Mouse (Mus musculus) c-Kit-positive CD71-negative TER-119-negative erythroid progenitor cells, embryonic 14.5 days (primary cell): ENCODE data around the gene Lkaaear1.

ENCODE experiments used
- DNase-seq: peaks from one replicate; pipeline ENCODE4 v3.0.0-alpha.2; 2013; ENCODE audit warnings: low read depth

The Lkaaear1 gene

DNA sequence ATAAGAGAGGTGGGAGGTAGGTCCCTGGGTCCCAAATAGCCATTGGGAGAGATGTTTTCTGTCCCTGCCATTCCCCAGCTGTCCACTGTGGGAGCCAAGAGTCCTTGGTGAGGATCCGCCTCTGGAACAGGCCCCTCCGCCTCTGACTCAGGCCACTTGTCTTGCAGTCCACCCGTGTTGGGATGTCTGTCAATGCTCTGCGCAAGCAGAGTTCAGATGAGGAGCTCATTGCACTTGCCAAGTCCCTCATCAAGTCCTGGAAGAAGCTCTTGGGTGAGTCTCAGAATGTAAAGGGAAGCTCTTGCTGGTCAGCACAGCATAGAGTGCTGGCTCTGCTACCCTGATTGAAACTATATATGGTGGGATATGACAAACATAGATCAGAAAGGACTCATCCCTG, 14.9 kb downstream of the Lkaaear1 start:
- DNase-seq = no peak

DNA sequence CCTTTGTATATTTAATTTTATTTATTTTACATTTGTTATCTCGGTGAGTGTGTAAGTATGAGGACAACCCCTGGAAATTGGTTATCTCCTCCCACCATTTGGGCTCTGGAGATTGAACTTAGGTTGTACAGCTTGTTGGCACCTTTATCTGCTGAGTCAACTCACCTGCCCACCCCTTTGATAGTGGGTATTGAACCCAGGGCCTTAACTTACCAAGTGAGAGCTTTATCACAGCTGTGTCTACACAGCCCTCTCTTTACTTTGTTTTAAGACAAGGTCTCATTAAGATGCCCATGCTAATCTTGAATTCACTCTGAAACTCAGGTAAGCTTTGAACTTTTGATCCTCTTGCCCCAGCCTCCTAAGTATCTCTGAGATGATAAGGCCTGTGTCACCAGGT, 16.3 kb downstream of the Lkaaear1 start:
- DNase-seq = no peak

DNA sequence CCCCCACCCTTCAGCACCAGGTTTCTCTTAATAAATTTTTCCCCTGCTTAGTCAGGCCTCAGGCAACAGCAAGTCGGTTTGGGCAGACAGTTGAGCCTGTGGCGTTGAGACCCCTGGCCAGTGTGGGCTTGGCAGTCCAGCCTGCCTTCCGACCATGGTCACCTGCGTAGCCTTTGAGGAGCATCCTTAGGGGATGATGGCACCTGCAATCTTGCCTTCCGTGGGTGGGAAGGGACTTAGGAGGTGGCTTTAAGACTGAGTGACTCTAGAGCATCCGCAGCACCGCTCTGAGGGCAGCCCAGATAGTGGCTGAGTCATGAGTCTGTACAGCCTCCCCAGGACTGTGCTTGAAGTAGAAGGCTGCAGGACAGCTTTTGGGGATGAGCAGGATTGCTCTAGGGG, 17.5 kb downstream of the Lkaaear1 start:
- no peak for DNase-seq

DNA sequence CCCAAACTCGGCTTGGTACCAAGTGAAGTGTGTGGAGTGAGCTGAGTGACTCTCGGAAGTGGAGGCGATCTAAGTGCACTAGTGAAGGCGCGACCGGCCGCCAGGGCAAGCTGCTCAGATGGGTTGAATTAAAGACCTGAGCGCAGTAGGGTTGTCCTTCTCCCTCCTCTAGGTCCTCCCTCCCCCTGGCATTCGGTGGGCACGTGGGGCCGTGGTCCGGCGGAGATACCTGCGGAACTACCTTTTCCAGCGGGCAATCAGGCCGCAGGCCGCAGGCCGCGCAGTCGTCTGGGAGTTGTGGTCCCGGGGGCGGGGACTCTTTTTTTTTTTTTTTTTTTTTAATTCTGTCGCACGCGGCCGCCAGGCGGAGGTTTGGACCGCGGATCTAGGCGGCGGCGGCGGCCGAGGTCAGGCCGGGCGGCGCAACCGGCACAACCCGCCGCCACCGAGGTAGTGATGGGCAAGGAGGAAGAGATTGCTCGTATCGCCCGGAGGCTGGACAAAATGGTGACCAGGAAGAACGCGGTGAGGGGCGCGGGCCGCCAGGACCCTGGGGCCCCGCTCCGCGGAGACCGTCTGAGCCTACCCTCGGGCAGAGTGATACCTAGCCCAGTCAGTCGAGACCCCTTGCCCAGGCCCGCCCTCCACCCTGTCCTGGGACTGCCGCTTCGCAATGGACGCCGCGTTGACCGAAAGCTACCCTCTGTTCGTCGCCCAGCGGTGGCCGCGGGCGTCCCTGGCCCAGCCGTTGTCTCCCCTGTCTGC, 18.1 kb downstream of the Lkaaear1 start, which contains the start of gene Tcea2:
Tcea2 (plus strand) TSS at position 360 of the 765 bp plus-strand sequence.
- DNase-seq = no peak

DNA sequence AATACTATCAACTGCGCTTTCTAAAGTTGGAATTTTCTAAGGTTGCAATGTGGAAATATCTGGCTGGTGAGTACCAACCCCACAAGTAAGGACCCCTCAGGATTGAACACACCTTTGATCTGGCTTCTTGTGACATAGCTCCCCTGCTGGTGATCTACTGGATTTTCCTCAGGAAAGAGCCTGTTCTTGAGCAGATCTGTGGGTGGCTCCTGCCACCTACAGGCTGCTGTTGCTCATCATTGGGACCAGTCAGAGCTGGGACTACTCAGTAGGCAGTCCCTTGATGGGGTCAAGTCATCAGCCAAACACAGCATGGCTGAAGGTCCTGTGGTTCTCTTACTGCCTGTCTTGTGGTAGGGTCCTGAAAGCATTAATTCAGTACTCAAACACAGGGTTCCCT, 19.5 kb downstream of the Lkaaear1 start:
- peak; percentile 77 for DNase-seq

DNA sequence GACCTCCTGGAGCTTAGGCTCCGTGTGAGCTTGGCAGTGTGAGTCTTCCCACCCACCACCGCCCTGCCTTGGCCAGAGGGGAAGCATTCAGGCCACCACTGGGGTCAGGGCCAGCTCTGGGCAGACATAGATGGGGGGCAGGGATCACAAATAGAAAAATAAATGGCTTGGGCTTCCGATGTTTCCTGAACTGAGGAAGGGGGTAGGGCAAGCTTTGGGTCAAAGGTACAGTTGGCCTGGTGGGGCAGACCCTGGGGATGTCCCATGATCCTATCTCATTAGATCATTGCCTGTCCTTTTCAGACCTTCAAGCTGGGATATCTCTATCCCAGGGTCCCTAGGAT, 20.5 kb downstream of the Lkaaear1 start:
- DNase-seq = no peak

DNA sequence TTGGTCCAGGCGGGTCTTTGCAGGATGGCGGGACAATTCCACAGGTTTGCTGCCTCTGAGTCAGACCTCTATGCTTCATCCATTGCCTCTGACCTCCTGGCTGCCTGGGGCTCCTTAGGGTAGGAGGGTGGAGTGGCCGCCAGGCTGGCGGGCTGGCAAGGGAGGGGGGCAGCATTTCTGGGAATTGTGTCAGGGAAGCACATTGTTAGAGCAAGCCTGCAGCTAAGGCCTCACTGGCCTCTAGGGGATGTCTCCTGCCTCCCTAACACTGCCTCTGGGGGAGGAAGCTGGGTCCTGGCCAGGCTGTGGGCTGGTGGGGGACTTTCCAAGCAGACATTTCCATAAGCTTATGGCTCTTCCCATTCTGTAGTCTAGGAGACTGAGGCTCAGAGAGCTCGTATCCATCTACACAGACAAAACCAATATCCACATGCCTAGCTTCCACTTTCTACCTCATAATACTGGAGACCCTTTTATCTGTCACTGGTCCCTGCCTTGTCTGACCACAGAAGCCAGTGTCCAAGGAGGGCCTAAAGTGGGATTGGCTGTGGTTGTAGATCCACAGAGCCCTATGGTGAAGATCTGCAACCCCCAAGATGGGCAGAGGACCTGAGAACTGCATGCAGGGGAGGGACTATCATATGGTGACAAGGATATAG, 21.0 kb downstream of the Lkaaear1 start:
- DNase-seq = no peak

DNA sequence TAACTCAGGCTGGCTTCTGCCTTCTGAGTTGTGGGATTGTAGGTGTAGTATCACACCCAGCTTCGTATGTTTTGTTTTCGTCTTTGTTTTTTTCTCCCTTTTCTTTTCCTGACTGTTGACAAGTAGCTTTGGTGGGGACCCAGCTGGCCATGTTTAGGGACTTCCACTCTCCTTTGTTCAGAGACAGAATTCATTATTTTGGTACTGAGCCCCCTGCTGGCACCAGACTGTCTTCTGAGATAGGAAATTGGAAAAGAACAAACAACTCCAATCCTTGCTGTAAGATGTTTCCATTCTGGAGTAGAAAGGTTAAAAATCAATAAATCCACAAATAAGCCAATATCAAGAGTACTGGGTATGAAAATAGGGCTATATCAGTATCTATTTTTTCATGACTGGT, 21.8 kb downstream of the Lkaaear1 start:
- no peak for DNase-seq

DNA sequence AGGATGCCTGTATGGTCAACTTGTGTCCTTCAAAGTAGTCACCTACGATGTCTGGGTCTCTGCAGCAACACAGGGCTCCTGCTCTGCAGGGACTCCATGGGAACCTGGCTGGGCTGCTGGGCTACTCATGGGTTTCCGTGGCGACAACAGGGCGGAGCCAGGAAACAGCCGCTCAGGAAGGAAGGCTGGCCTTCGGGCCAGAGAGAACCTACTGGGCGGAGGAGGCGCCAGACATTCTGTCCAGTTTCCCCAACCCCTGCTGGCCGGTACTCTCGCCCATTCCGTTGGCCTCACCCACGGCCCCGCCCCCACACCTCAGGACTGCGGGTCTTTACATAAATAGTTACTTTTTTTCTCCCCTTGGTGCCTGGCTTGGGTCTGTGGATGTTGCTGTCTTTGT, 22.8 kb downstream of the Lkaaear1 start:
- DNase-seq = no peak

DNA sequence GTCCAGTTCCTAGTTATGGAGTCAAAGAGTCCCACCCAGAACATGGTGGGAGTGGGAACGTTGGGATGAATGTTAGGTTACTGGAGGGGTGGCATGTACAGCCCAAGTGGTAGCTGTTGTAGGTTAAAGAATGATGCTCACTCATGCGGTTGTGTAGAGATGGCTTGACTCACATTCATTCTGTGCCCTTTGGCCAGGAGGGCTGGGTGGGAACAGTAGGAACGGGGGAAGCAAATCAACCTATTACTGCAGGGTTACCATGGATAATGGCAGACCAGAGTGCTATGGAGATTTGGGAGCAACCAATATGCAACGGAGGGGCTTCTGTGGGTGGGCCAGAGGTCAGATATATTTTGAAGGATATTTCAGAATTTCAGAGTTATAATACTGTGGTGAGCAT, 23.3 kb downstream of the Lkaaear1 start:
- DNase-seq = no peak

DNA sequence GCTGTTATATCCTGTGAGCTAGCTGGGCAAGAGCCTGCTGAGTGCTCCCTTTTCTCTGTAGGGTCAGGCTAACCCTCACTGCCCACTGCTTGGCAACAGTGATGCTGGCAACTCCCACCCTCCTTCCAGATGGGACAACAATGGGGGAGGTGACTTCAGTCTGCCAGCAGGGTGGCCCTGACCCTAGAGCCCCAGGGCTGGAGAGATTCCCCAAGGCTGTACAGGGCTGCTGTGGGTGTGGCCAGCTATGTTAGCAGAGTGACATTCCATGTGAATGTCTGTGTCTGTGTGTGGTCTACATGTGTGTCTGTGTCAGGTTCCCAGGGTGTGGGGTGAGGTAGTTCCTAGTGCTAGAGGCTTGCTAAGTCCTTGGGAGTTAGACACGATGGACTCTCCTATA, 24.7 kb downstream of the Lkaaear1 start:
- DNase-seq = no peak

DNA sequence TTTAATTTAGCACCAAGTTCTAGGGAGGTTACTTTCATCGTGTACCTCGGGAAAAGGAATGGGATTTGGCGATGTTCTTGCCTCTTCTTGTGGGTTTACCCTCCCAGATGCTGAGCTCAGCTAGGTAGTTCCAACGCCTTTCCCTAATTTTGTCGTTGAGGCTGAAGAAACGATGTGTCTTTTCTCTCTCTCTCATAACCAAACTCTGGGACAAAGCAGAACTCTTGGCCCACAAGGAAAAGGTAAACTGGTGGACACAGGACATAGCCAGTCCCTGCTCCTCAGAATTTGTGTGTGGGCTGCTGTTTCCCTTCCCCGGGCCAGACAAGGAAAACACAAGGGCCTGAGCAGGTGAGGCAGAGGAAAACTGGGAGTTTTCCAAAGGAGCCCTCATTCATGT, 26.3 kb downstream of the Lkaaear1 start:
- no peak for DNase-seq

DNA sequence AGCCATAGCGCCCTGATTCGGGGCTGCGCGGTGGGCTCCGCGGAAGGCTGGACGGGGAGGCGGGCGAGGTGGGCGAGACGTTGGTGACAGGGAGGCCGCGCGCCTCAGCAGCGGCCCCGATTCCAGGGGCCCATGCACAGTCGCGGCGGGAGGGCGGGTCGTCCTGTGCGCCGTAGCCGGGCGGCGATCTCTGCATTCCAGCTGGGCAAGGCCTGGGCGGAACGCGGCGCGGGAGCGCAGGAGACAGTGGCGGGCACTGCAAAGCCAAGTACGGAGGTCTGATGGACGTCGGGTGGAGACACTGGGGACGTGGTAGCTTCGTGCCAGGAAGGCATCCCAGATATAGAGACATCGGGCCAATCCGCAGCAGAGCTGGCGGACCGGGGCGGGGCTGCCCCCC, 26.9 kb downstream of the Lkaaear1 start, which contains the start of gene Sox18:
Sox18 (minus strand) TSS at position 315 of the 400 bp plus-strand sequence.
- no peak for DNase-seq

DNA sequence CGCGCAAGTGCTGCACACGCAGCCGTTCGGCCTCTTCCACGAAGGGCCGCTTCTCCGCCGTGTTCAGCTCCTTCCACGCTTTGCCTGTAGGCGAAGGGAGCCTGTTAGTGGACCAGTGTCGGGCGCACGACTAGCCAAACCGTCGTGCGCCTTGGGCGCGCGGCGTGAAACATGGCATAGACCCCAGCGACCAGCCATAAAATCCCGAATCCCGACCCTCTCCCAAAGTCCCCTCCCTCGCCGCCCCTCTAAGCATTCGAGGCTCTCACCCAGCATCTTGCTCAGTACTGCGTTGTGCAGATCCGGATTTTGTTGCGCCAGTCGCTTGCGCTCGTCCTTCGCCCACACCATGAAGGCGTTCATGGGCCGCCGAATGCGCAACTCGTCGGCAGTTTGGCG, 27.3 kb downstream of the Lkaaear1 start:
- no peak for DNase-seq

DNA sequence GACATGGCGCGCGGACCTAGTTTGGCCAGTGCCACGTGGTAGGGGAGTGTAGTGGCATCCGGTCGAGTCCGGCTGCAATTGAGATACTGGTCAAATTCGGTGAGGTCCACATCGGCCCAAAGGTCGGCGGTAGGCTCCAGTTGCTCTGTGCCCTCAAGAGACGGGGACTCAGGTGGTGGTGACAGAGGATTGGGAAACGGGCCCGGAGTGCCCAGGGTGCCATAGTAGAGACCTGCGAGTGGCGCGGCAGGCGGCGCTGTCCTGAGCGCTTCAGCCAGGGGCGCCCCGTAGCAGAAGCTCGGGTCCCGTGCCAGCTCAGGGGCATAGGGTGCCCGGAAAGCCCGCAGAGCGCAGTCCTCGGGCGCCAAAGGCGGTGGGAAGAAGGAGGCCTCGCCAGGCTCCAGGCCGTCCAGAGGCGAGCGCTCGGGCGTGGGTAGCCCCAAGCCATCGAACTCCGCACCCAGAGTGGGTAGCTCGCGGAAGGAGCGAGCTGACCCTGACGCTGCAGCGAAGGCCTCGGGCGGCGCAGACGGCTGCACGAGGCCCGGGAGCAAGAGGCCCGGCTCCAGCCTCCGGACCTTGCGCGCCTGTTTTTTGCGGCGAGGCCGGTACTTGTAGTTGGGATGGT, 27.8 kb downstream of the Lkaaear1 start:
- no peak for DNase-seq

DNA sequence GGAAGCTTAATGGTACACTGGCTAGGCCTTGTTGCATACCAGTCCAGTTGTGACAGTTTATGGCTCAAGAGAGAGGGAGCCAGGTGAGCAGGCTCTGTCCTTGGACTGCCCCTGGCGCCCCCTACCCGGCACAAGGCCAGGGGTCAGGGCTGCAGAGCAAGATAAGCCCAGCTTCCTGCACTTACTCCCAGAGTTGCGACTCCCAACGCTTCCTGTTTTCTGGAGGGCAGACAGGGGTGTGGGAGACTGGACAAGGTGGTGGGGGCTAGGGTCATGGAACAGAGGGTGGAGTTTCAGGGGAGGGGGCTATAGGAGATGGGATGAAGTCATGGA, 35.0 kb downstream of the Lkaaear1 start:
- no peak for DNase-seq

DNA sequence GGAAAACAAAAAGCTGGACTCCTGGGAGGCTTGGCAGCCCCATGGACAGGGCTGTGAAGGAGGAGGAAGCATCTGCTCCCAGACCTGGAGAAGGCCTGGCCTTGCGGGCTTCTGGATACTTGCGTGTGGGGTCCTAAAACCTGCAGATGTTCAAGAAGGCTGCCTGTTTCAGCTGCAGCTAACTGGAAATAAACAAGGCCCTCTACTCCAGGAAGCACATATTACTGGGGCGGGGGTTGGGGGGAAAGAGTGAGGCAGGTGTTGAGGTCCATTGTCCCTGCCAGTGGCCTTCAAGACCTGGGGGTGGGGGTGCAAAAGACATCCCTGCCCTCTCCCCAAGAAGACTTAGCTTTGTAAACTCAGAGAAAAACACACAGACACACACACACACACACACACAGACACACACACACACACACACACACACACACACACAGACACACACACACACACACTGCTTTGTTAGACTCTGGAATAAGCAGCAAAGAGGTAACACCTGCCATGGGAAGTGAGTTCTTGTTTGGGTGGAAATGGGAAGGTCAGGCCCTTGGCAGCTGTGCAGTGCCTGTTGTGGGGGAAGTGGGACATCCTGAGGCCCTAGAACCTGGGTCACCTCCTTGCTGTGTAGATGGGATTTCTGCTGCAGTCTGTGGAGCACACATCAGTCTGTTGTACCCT, 35.5 kb downstream of the Lkaaear1 start:
- DNase-seq = no peak

DNA sequence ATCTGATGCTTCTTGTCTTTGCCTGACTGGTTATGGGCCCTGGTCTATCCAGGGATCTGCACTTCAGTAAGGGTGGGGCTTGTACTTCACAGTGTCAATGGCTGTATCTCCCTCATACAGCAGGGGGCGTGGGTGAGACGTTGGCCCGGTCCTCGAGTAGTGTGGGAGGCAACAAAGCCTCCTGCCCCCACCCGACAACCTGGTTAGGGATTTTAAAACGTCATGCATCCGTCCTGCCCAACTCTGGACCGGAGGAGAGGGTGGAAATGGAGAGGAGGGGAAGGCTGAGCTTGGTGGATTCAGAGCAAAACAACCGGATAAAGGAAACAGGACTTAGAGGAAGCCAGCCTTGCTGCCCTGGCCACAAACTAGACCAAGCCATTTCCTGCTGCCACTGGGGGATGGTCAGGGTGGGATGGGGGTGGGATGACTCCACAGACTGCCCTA, 38.6 kb downstream of the Lkaaear1 start:
- DNase-seq = peak; percentile 83

DNA sequence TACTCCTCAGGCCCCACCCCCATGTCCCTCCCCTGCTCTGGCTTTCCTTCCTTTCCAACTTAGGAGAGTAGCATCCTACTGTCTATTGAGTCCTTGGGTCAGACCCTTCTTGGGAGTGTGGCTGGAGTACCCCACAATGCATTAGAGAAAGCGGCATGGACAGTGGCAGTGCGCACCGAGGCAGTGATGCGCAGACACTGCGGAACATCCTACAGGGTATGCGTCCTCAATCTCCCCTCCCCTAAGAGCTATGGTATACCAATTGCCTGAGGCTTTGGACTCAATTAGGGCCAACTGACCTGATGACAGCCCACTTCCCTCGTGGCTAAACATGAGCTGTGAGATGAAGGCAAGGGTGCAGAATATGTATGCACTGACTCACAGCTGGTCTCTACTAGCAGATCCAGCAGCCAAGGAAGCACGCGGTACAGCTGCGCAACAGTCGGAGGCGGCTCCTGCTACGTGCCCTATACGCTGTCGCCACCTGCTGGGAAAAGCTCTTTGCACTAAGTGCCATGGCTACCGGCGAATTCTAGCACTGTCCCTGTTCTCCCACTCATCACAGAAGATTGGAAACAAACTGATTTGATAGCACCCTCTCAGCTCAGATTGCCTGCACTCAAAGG, 39.2 kb downstream of the Lkaaear1 start:
- peak; percentile 66 for DNase-seq

DNA sequence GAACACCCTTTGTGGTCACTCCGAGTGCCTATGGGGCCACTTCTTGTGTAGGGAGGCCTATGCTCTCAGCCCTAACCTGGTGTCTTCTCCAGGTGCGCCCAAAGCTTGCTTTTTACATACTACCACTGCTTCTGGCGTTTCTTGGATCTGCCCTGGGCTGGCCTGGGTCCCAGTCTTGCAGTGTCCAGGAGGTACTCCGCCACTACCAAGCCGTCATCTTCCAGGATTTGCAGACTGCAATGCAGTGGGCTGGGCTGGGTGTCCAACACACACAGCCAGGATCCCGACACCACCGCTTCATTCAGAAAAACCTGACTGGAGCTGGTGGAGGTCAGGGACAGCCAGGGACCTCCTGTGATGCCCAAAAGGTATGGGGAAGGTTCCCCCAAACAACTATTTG, 39.7 kb downstream of the Lkaaear1 start:
- no peak for DNase-seq

DNA sequence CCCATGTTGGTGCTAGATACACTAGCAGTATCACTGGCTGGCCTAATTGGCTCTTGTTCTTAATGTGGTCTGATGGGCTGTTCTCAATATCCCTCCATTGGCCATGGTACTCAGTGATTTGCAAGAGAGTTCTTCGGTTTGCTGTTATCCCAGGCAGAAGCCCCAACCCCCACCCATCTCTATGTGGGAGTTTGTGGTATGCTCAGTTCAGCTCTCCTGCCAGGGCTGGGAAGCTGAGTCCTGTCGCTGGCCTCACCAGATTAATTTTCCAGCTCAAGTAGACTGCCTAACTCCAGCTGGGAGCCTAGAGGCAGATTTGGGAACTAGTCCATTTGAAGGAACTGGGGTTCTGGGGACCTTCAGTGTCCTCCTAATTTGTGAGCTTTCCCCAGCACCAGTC, 40.8 kb downstream of the Lkaaear1 start:
- DNase-seq = no peak

DNA sequence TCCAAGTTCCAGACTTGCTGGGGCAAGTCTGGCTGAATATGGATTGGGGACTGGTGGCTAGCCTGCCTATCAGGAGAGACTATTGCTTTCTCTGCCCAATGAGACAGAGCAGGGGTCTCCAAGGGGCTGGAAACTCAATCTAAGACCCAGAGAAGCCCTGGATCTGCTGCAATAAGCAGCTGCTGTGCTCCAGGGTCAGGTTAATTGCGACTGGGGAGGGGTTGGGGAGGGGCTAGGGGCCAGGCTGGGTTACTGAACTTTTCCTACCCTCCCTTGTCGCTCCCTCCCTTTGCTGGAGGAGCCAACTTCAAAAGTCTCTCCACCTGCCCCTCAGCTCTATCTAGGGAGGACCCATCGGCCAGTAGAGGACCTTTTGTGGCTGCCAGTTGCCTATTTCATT, 41.5 kb downstream of the Lkaaear1 start, which contains the start of gene Gm29797:
Gm29797 (plus strand) TSS at position 301 of the 400 bp plus-strand sequence.
- DNase-seq = no peak
